Mouse (Mus musculus) thymus, postnatal 0 days (tissue): Measurements from ENCODE around the gene Ntm. TPM values are rescaled to one million over a fixed set of nuclear protein-coding genes. Genes with fewer than 3 reads are reported as not detected.

Experiments used
- DNase-seq: peaks from one replicate; pipeline ENCODE4 v3.0.0-alpha.2; 2015; ENCODE audit warnings: low spot score
- polyA plus RNA-seq: library from polyadenylated mRNA; unstranded; fragments of >200 nt; fragmentation: Nextera tagmentation; extraction: Ambion mirVana; gene quantifications from 2 replicates; pipeline ENCODE4 v1.2.1, GENCODE M21; 2015

Gene Ntm
- polyA plus RNA-seq, 1 experiment from 2014 or later = 0.74 TPM

DNA sequence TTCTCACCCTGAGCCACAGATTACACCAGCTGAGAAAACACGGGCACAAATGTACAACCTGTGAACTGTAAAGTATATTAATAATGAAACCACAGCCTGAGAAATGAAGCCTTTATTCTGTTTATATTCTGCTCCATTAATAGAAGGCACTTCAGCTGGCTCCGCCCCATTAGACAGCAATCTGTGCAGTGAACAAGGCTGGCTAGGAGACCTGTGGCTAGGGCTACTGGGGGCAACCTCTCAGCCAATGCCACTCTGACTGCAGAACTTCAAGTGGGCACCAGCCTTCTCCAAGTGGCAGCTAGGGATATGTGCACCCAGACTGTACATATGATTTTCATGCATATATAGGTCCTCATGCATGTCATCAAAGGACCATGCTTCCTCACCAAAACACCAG lies 887.7 kb downstream of the Ntm start:
- DNase-seq = no peak

DNA sequence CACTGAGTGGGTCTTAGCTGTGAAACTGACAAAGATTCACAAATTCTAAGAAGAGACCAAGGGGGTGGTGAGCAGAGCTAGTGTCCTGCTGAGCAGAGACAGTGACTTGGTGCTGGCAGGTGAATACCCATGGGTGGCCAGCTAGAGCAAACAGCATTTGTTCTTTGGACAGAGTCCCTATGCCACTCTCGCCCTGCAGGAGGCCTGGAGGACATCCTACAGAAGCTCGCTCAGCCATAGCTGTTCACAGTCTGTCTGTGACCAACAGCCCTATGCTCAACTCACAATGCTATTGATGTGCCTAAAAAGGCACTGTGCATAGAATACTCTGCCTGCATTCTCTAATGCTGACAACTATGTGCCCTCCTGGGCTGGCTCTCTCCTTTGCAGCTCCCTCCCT lies 888.4 kb downstream of the Ntm start:
- DNase-seq = no peak

DNA sequence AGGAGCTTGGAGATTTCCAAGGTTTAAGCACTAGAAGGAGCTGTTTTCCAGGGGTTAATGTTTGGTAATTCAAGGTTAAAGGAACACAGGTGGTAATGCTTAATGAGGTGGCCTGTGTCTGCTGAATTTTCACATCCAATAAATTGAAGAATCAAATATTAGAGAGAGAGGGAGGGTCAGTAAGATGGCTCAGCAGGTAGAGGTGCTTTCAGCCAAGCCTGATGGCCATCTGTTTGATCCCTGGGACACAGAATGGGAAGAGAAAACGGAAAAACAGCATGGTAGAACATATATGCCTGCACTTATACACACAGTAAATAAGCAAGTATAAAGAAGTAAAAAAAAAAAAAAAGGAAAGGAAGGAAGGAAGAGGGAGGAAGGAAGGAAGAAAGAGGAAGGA lies 890.9 kb downstream of the Ntm start:
- no peak for DNase-seq

DNA sequence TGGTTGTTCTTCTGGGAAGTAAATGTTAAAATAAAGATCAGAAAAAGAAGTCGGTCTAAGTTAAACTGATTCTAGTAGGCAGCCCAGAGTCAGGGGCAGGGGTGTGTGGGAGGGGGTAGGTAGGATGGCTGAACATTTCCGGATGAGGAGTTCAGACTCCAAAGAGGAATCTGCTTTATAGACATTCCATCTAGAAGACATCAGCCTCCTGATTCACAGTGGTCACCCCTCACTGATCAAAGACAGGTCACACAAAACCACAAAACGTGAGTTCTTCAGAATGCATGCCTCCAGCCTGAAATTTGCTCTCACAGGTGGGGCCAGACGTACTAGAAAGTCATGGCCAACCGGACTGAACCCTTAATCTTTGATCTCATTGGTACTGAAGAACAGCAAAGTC lies 895.4 kb downstream of the Ntm start:
- no peak for DNase-seq

DNA sequence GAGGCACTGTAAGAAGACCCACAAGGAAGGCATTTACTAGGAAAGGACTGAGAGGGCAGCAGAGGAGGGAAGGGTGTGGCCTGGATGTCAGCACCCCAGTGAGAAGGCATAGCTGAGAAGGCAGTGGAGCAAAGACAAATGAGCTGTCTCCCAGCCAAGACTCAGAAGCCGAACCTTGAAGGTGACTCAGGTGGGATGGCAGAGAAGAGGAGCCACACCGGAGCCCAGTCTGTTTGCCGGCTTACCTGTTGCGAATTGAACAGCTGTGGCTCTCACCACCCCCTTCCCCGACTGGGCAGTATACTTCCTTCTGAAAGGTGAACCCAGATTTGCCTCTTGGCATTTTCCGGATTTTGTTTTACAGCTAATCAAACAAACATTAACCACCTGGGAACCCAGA lies 902.6 kb downstream of the Ntm start:
- no peak for DNase-seq

DNA sequence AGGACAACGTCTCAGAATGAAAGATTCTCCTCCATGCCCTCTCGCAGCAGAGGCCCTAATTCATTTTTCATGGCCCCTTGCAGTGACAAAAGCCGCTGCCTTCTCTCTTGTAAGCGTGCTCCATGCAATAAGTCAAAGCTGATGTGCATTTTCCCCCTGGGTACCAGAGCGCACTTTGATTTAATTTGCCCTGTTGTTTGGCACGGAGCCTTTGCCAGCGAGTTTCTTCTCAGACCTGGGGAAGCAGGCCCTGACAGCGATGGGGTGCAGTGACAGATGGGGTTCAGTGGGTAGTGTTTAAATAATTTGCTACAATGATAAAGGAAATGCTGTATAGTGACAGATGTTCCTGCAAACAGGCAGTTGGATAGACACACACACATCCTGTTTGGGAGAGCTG lies 904.1 kb downstream of the Ntm start:
- no peak for DNase-seq

DNA sequence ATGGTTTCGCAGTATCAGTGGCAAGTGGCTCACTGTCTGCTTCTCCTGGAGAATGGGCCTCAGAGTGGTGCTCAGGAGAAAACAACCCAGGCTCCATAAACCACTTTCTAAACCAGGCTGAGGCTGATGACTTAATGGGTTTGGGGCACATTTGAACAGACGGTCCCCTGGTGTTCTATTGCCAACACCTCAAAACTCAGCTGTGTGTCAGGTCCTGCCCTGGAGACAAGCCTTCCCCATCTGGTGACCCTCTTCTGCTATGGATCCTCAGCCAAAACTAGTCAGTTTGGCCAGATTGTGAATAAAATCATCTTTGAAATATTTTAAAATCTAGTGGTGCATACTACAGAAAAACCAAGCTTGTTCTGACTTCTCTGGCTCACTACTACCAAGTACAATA lies 907.3 kb downstream of the Ntm start:
- DNase-seq = no peak

DNA sequence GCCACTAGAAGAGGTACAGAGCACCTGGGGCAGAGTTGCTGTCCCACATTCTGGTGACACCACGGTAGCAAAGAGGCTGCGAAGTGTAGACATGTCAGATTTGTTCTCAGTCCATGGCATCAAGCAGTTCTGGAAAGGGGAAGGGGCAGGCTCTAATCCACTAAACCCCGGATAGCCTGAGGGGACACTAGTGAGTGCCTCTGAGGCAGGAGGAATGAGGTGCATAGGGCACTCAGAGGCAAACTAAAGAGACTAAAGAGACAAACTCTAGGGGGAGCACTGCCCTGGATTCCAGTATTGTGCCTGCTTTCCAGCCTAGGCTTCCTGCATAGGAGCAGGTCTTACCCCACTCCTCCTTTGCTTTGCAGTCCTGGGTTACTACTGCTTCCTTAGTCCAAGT lies 926.5 kb downstream of the Ntm start:
- DNase-seq = no peak

DNA sequence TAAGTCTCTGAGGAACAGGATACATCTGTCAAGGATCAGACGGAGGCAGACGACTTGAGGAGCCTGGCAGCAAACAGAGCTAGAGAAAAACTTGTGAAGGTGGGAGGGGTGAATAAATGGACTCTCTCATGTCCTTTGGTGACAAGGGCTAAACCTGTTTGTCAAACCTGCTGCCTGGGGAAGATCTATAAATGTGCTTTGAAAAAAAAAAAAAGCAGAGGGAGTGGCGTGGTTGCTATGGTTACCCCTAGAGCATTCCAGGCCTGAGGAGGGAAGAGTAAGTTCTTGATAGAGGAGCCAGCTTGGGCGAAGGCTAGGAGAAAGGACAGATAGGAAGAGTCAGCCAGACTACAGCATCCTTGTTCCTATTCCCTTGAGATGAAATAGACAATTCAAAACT lies 926.9 kb downstream of the Ntm start:
- DNase-seq = no peak

DNA sequence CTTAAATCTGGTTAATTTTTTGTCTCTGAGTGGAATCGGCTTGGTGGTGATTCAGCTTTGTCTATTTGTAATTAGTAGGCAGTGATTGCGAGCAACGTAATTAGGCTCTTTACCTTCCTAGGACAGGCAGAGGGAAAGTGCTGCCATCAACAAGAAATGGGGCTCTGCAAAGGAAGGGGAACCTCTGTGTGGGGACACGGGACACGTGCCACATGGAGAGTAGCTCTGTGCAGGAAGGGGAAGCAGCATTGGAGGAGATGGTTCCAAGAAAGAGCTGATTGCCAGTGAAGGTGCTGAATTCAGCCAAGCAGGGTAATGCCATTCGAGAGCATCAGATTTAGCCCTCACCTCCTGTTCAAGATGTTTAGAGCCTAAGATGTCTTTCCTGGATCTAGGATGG lies 936.5 kb downstream of the Ntm start:
- no peak for DNase-seq

DNA sequence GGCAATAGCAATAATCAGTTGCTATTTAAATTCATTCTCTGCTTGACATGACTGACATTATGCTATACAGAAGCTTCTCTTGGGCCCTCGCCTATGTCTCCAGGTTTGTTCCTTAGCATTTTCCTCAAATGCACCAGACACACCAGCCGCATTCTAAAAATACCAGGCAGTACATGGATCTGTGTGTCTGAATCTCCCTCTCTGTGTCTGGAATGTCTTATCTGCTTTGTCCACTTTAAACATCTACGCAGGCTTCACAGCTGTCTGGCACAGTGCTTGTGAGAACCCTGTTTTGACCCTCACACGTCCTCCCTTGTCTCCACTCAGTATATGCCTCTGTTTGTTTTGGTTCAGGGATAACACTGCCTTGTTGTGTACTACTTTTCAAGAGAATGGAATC lies 937.3 kb downstream of the Ntm start:
- no peak for DNase-seq

DNA sequence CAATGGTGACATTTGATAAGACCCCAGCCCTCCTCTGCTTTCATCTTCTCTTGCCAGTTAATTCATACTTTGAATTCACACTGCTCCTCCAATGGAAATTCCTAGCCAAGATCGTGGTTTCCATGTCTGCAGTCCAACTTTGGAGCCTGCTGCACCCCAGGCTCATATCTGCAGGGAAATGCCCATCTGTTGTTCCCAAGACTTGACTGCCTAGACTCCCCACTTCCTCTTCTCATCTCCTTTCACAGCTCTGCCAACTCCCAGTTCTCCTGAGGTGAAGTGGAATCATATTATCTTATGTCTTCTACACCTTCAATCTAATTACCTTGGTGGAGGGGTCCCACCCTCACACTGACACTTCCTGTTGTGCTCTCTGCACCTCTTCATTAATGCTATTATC lies 937.8 kb downstream of the Ntm start:
- no peak for DNase-seq

DNA sequence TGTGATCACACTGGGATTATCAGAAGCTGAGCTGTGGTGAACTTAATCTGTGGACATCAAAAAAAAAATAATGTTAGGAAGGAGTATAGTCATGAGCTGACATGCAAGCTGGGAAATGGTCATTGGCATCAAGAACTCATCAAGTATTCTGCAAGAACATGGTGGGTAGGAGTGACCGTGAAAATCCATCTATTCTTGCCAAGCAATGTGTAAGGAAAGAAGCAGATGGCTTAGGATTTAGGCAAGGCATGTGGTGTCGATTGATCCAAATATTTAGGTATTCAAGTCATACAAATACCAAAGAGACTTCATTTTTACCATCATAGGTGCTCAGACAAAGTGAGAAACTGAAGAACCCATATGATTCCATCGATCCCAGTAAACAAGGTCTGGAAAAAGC lies 946.1 kb downstream of the Ntm start:
- DNase-seq = no peak

DNA sequence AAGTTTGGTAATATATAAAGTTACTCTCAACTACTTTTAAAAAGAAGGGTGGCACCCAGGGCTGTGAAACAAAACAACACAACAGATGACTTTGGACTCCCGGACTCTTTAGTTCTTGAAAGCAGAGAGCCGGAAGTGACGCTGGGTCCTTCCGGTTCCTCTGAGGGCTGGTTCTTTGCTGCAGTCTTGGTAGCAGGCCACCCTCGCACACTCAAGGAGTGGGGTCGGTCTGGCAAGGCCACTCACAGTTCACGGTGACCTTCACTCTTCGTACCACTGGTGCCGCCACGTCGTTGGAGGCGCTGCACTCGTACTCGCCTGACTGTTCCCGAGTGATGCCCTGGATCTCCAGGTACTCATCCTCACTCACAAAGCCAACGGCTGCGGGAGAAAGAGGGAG lies 949.1 kb downstream of the Ntm start:
- DNase-seq = no peak

DNA sequence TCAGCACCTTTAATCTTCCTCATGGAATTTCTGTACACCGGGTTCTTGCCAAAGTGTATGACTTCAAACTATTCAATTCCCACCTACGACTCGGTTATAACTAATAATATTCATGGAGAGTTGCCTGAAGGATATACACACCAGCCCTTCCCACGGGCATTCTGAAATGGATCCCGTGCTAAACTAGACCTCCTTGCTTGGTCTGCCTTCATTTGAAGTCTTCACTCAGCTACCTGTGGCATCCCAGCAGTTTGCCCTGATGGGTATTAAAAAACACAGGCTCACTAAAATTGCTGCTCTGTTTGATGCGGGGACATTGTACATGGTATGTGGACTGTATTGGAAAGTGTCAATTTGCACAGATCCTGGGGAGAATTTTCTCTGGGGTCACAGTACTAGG lies 950.4 kb downstream of the Ntm start:
- DNase-seq = no peak

DNA sequence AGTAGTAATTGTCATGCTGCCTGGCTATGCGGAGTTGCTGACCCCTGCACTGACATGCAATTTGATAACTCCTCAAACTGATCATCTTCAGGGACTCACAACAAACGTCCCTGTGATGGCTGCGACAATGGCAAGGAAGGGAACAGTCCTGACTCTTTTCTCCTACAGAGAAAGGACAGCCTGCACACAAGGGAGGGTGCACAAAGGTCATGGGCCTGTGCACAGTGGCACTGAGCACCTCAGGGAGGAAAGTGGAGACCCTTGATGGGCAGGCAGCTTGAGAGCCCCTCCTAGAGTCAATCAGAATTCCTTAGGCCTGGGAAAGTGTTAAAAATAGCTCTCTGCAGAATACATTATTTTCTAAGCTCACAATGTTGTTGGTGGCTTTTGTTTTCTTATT lies 951.5 kb downstream of the Ntm start:
- no peak for DNase-seq

DNA sequence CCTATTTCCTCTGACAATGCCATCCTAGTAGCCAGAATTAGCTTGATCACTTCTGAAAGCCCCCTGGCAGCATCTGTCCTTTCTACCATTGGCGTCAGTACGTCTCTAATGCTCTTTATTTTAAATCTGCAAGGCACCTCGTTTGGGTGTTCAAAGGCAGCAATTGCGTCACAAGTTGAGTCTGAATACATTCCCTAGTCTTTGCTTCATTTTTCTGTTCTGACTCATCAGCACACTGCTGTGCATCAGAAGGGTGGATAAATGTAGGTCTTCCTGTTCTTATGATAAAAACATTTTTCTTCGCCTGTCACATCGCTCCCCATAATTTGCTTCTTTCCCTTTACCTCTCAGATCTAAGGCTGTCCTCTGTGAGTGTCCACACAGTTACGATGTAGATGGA lies 958.4 kb downstream of the Ntm start:
- no peak for DNase-seq

DNA sequence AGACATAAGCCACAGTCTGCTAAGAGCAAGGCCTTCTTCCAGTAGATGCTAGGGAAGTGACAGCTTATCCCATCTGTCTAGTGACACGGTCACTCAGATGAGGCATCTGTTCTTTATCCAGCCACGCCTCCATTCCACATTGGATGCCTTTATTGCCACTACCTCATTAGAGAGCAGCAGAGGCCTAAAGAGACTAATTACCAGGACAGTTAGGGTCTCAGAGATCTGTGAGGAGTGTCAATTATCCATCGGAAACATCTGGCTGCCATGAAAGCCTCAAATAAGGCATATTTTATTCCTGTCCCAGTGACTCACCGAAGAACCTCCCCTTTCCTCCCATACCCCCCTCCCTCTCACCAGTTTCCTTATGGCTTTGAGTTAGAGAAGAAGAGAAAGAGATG lies 963.0 kb downstream of the Ntm start:
- DNase-seq = no peak

DNA sequence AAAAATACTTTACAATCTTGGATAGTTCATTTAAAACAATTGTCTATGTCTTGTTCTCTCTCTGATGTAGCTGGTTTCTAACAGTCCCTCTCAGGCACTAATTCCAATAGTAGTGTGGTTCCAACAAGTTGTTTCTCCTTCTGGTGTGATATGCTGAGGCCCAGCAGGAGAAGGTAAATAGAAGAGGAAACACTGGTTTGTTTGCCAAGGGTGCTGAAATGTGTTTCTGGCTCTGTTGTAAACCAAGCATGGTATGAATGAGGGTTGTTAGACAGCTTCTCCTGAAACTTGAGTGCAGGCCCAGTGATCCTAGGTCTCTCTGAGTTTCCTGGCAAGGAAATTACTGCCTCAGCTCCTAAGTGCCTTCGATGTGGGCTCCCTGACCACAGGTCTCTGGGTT lies 985.7 kb downstream of the Ntm start:
- DNase-seq = no peak

DNA sequence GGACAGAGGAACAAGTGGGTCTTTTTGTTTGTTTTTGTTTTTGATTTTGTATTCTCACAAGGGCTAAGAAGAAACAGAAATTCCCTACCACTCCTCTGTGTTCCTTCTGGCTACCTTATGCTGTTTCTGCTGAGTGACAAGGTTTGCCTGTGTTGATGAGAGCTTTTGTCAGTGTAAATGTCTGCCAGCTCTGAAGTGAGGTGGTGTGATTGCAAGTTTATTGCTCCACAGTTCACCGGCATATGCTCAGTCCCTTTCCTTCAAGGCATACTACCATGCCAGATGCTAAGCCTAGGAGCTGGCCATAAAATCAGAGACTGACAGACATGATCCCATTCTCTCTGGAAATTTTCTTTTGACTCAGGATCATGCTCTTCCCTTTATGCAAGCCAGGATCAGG lies 993.5 kb downstream of the Ntm start:
- no peak for DNase-seq
